Mouse (Mus musculus) embryonic facial prominence, embryonic 13.5 days (tissue): ENCODE results near the gene Kcna7. TPM values are rescaled to one million over a fixed set of nuclear protein-coding genes. Genes with fewer than 3 reads are reported as not detected.
"Not testable (repeated sequence)": the region's sequence is repeated elsewhere in the genome, so short reads cannot be mapped to it uniquely, and the experiment has no call there.

Source experiments
- ATAC-seq: fragments of 200-750 bp; cut with Nextera tagmentation; 2 replicates; pipeline ENCODE4 v1.8.0; 2017; ENCODE audit warnings: low read depth; ENCODE audit not compliant: insufficient number of reproducible peaks, insufficient read depth, low FRiP score, low TSS enrichment
- H3K27ac ChIP-seq: fragments of 300-500 bp; sonication (generic); 2 replicates; pipeline ENCODE4 v1.5.1; 2015; ENCODE audit warnings: moderate library complexity, mild to moderate bottlenecking, inconsistent platforms
- H3K27me3 ChIP-seq: fragments of 300-500 bp; sonication (generic); 2 replicates; pipeline ENCODE4 v1.6.1; 2015; ENCODE audit warnings: mild to moderate bottlenecking, inconsistent platforms
- H3K36me3 ChIP-seq: fragments of 300-500 bp; sonication (generic); 2 replicates; pipeline ENCODE4 v1.6.1; 2015; ENCODE audit warnings: mild to moderate bottlenecking, inconsistent platforms
- H3K4me1 ChIP-seq: fragments of 300-500 bp; sonication (generic); 2 replicates; pipeline ENCODE4 v1.6.1; 2015; ENCODE audit warnings: inconsistent platforms
- H3K4me2 ChIP-seq: fragments of 300-500 bp; sonication (generic); 2 replicates; pipeline ENCODE4 v1.6.1; 2015; ENCODE audit warnings: moderate library complexity, mild to moderate bottlenecking, inconsistent platforms
- H3K4me3 ChIP-seq: fragments of 300-500 bp; sonication (generic); 2 replicates; pipeline ENCODE4 v1.5.1; 2015; ENCODE audit warnings: mild to moderate bottlenecking, inconsistent platforms
- H3K9ac ChIP-seq: fragments of 300-500 bp; sonication (generic); 2 replicates; pipeline ENCODE4 v1.6.1; 2015; ENCODE audit warnings: mild to moderate bottlenecking, inconsistent platforms
- H3K9me3 ChIP-seq: fragments of 300-500 bp; sonication (generic); 2 replicates; pipeline ENCODE4 v1.6.1; 2016; ENCODE audit warnings: inconsistent platforms
- WGBS: fragments of 180-500 bp; shearing (Covaris S2); methylation state at CpG from one replicate; pipeline ENCODE4 v1.1.7; 2015; ENCODE audit warnings: mixed read lengths; 5-methylcytosine and 5-hydroxymethylcytosine counted together
- polyA plus RNA-seq: library from polyadenylated mRNA; unstranded; fragments of >200 nt; fragmentation: Nextera tagmentation; extraction: Ambion mirVana; gene quantifications from 2 replicates; pipeline ENCODE4 v1.2.1, GENCODE M21; 2015

Gene Kcna7
- not detected in 2 replicates for polyA plus RNA-seq

GRCm38 (mm10) chr7:45405091-45406075, at the start of gene Kcna7:
Gene Kcna7, plus strand, starts transcription at chr7:45405653.
- H3K9ac ChIP-seq = peak within 1 kb of the TSS; percentile 65
- peak within 1 kb of the TSS; percentile 74 for H3K4me2 ChIP-seq
- no peak for ATAC-seq
- H3K27me3 ChIP-seq = peaks cover 56% of the 10 kb centered on the region
- WGBS = 11% methylated on average over 28 of the region's 28 CpGs
- H3K9me3 ChIP-seq = no peaks in the 10 kb centered on the region
- H3K4me1 ChIP-seq = peaks cover 16% of the 10 kb centered on the region
- peak within 1 kb of the TSS; percentile 47 for H3K4me3 ChIP-seq
- H3K36me3 ChIP-seq = no peaks in the 10 kb centered on the region
- no peak within 1 kb of the TSS for H3K27ac ChIP-seq

- H3K36me3 ChIP-seq = peaks cover 28% of the 10 kb centered on the region
- no peak for ATAC-seq
- WGBS = 56% methylated on average over 13 of the region's 13 CpGs
Observed at GRCm38 (mm10) chr7:45356087-45356486, 49.4 kb upstream of the Kcna7 start.

GRCm38 (mm10) chr7:45359081-45359480, 46.4 kb upstream of the Kcna7 start:
- 68% methylated on average over 9 of the region's 11 CpGs for WGBS
- peaks cover 52% of the 10 kb centered on the region for H3K27me3 ChIP-seq

More at GRCm38 (mm10) chr7:45356087-45356486, 49.4 kb upstream of the Kcna7 start:
- Histone ChIP-seq H3K9ac (no peak overlapping the region), H3K4me2 (no peak overlapping the region), H3K9me3 (no peaks in the 10 kb centered on the region), H3K27ac (no peak overlapping the region), H3K27me3 (peaks cover 22% of the 10 kb centered on the region), H3K4me3 (no peak overlapping the region), H3K4me1 (no peaks in the 10 kb centered on the region)

GRCm38 (mm10) chr7:45360404-45361125, 44.9 kb upstream of the Kcna7 start:
- Histone ChIP-seq H3K4me2 (peak overlapping the region; percentile 90), H3K27me3 (peaks cover 66% of the 10 kb centered on the region), H3K9ac (no peak overlapping the region), H3K27ac (no peak overlapping the region), H3K4me3 (peak overlapping the region; percentile 56; the same call in 1 of the 2 replicates), H3K4me1 (peaks cover 11% of the 10 kb centered on the region), H3K36me3 (peaks cover 5% of the 10 kb centered on the region; the same call in 1 of the 2 replicates), H3K9me3 (no peaks in the 10 kb centered on the region)
- 52% methylated on average over 18 of the region's 18 CpGs for WGBS
- ATAC-seq = no peak

More at GRCm38 (mm10) chr7:45359081-45359480, 46.4 kb upstream of the Kcna7 start:
- not testable (repeated sequence) for H3K4me3 ChIP-seq, H3K4me1 ChIP-seq, H3K9me3 ChIP-seq, H3K4me2 ChIP-seq, H3K9ac ChIP-seq, H3K27ac ChIP-seq, ATAC-seq
- H3K36me3 ChIP-seq = peaks cover 14% of the 10 kb centered on the region; the same call in 1 of the 2 replicates

- Histone ChIP-seq H3K9ac (peak overlapping the region; percentile 77), H3K36me3 (peaks cover 5% of the 10 kb centered on the region; the same call in 1 of the 2 replicates), H3K4me1 (peaks cover 19% of the 10 kb centered on the region), H3K27me3 (peaks cover 69% of the 10 kb centered on the region), H3K4me3 (peak overlapping the region; percentile 56), H3K4me2 (peak overlapping the region; percentile 90), H3K27ac (no peak overlapping the region), H3K9me3 (no peaks in the 10 kb centered on the region)
- under 1% methylated on average over 43 of the region's 43 CpGs for WGBS
- peak; percentile 78 for ATAC-seq
Observed at GRCm38 (mm10) chr7:45361243-45361804, 44.1 kb upstream of the Kcna7 start.

- Histone ChIP-seq H3K9ac (no peak overlapping the region), H3K27me3 (peaks cover 69% of the 10 kb centered on the region), H3K4me2 (0 out of 2 replicates have a peak overlapping the region, but pooled peaks have one; percentile 0), H3K27ac (no peak overlapping the region), H3K4me1 (peaks cover 25% of the 10 kb centered on the region), H3K36me3 (peaks cover 2% of the 10 kb centered on the region; the same call in 1 of the 2 replicates), H3K9me3 (no peaks in the 10 kb centered on the region), H3K4me3 (no peak overlapping the region)
- ATAC-seq = no peak
- 5% methylated on average over 13 of the region's 13 CpGs for WGBS
Observed at GRCm38 (mm10) chr7:45362801-45363200, 42.7 kb upstream of the Kcna7 start.

- ATAC-seq = no peak
- Histone ChIP-seq H3K4me1 (peaks cover 28% of the 10 kb centered on the region), H3K4me2 (no peak overlapping the region), H3K36me3 (no peaks in the 10 kb centered on the region), H3K27ac (no peak overlapping the region), H3K9ac (no peak overlapping the region), H3K4me3 (no peak overlapping the region), H3K9me3 (no peaks in the 10 kb centered on the region), H3K27me3 (peaks cover 78% of the 10 kb centered on the region)
- WGBS = 81% methylated on average over 2 of the region's 2 CpGs
Observed at GRCm38 (mm10) chr7:45363983-45364382, 41.5 kb upstream of the Kcna7 start.

GRCm38 (mm10) chr7:45365742-45366651, 39.5 kb upstream of the Kcna7 start:
- H3K4me2 ChIP-seq = peak overlapping the region; percentile 95
- no peaks in the 10 kb centered on the region for H3K36me3 ChIP-seq
- WGBS = 4% methylated on average over 35 of the region's 35 CpGs
- peaks cover 41% of the 10 kb centered on the region for H3K4me1 ChIP-seq
- H3K9ac ChIP-seq = peak overlapping the region; percentile 80
- H3K9me3 ChIP-seq = no peaks in the 10 kb centered on the region
- ATAC-seq = no peak
- H3K27me3 ChIP-seq = peaks cover 75% of the 10 kb centered on the region
- peak overlapping the region; percentile 70 for H3K4me3 ChIP-seq
- H3K27ac ChIP-seq = no peak overlapping the region; the same call in 1 of the 2 replicates

GRCm38 (mm10) chr7:45366652-45367019, 38.8 kb upstream of the Kcna7 start, which contains the start of gene Ppfia3:
Gene Ppfia3, minus strand, starts transcription at chr7:45367019.
- Histone ChIP-seq H3K4me1 (peaks cover 40% of the 10 kb centered on the region), H3K36me3 (no peaks in the 10 kb centered on the region), H3K4me3 (peak within 1 kb of the TSS; percentile 70), H3K27ac (peak within 1 kb of the TSS; percentile 68), H3K9me3 (no peaks in the 10 kb centered on the region), H3K27me3 (peaks cover 69% of the 10 kb centered on the region), H3K4me2 (peak within 1 kb of the TSS; percentile 95), H3K9ac (peak within 1 kb of the TSS; percentile 80)
- peak; percentile 18; the same call in 1 of the 2 replicates for ATAC-seq
- under 1% methylated on average over 21 of the region's 26 CpGs for WGBS
